Mouse (Mus musculus): Measurements from ENCODE around the gene Gpr3.

DNA sequence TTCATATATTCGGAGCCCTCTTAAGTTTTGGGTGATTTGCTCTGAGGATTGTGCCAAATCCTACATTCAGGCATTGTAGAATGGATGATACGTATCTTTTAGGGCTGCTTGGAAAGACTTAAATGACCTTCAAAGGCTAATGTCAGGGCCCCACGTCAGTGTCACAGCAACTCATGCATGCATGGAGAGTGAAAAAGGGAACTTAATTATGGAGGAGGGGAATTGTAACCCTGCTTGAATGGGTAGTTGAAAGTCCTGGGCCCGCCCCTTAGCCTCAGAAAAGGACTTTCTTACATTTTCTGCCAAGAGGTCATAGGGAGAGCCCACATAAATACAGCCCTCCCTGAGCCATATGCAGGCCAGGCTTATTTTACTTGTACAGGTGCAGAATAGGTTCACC is 52.7 kb downstream of the Gpr3 start:
- no peak for TF ChIP-seq CTCF (IDR thresholded peaks at IDR 0.05; ENCODE audit: borderline replicate concordance, control insufficient read depth, extremely low read depth, insufficient read depth, low read length, poor library complexity)
- no peak for TF ChIP-seq POLR2A (IDR thresholded peaks at IDR 0.05; ENCODE audit: control insufficient read depth, extremely low read depth, insufficient read depth, low read length, poor library complexity)
